Mouse (Mus musculus) embryonic fibroblast, embryonic 13.5 days (primary cell): Measurements from ENCODE around the gene Orai3.

ENCODE experiments used
- CTCF ChIP-seq: IDR thresholded peaks from 2 replicates; pipeline ENCODE4 v1.5.1; 2011; ENCODE audit warnings: mild to moderate bottlenecking, control low read depth, low read length, moderate library complexity, borderline replicate concordance; ENCODE audit not compliant: insufficient read depth
- POLR2A ChIP-seq: IDR thresholded peaks from 2 replicates; pipeline ENCODE4 v1.6.1; 2011; ENCODE audit warnings: low read depth, mild to moderate bottlenecking, control low read depth, low read length, moderate library complexity

DNA sequence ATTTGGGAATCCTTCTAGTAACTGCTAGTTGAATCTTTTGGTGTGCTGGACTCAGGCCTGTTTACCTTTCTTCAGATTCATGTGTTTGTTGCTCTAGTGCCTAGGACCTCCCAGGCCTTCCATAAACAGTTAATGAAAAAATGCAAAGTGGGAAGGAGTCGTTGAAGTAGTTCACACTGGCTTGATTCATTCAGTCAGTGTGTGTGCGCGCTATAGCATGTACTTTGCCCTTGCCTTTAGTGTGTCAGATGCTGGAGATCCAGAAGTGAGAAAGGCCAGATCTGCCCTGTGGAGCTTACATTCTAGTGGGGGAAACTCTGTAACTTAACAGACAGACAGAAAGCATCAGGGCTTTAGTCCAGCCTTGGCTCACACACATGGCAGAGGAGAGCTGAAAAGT lies 9.1 kb upstream of the Orai3 start:
- TF ChIP-seq CTCF (no peak), POLR2A (no peak)
